Mouse (Mus musculus): Measurements from ENCODE around the gene Map2k5. TPM values are rescaled to one million over a fixed set of nuclear protein-coding genes. Genes with fewer than 3 reads are reported as not detected.

Gene Map2k5
- polyA plus RNA-seq, 1 experiment, result 27.7 TPM

DNA sequence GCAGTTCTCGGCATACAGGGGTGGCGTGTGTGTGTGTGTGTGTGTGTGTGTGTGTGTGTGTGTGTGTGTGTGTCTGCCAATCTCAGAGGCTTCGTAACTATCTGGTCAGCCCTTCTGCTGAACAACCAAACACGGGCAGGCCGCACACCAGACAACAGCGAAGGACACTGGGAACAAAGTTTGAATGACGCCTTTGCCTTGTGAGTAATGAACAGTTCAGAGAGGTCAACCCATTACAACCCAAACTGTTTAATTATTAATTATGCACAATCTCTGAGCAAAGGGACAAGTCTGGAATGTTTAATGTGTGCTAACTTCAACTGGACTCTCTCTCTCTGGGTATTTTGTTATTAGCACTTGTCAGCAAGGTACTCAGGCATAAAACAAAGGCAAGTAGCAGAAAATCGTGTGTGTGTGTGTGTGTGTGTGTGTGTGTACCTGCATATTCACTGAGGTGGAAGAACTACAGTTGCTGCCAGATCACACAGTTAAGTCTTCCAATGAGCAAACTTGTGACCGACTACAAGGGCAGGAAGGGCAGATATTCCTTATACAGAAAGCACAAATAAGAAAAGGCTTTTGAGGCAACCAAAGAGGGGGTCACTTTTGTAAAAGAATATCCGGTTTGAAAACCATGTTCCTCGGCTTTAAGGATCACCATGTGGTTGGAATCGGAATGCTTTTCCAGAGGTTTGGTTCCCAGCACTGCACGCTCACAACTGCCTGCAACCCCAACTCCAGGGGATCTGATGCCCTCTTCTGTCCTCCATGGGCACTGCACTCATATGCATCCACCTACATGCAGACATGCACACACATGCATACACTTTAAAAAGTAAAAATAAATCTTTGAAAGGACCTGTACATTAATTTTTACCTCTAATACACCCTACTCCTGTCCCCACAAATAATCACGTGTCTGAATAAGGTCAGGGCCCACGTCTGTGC, 176.1 kb downstream of the Map2k5 start:
- DNase-seq (ENCODE audit: low read depth in 1 of 2, low spot score in 2 of 2), result no peak
- no peak overlapping the region for H3K27ac ChIP-seq (ENCODE audit: insufficient read depth, low read length)

DNA sequence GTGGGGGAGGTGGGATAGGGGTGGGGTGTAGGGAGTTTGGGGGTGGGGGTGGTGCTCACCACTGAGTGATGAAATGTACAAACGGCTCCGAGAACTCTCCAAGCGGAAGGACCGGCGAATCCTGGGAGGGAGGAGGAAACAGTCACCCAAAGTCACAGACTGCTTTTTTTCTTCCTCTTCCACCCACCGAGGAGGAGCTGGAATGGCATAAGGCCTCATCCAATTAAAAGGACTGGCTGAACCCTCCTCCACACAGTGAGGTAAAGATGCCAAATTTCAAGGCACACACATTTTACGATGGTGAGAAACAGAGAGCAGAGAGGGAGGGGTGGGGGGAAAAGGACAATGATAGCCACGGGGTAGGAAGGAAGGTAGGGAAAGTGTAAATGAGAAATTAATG, 180.4 kb downstream of the Map2k5 start:
- no peaks in the 10 kb centered on the region for H3K27me3 ChIP-seq (ENCODE audit: control insufficient read depth, insufficient read depth, low read length)
- DNase-seq (ENCODE audit: low read depth in 1 of 2, low spot score in 2 of 2), result no peak
- no peaks in the 10 kb centered on the region for H3K4me1 ChIP-seq (ENCODE audit: control insufficient read depth, insufficient read depth, insufficient read length)
- no peak overlapping the region for H3K4me3 ChIP-seq (ENCODE audit: extremely low read depth, insufficient read depth, insufficient read length)
- H3K36me3 ChIP-seq (ENCODE audit: control insufficient read depth, insufficient read depth, low read length), result peaks cover 4% of the 10 kb centered on the region; the same call in 1 of the 2 replicates
- 90% methylated on average over 8 of the region's 8 CpGs for WGBS
- TF ChIP-seq CTCF (IDR thresholded peaks at IDR 0.05; ENCODE audit: extremely low read depth, insufficient read depth, insufficient read length, insufficient replicate concordance) (no peak), POLR2A (IDR thresholded peaks at IDR 0.05; ENCODE audit: low read depth, low read length) (no peak)
- no peak overlapping the region for H3K27ac ChIP-seq (ENCODE audit: insufficient read depth, low read length)

More for the DNA sequence above, 176.1 kb downstream of the Map2k5 start:
- Histone ChIP-seq H3K4me1 (ENCODE audit: control insufficient read depth, insufficient read depth, insufficient read length) (no peaks in the 10 kb centered on the region), H3K4me3 (ENCODE audit: extremely low read depth, insufficient read depth, insufficient read length) (no peak overlapping the region), H3K36me3 (ENCODE audit: control insufficient read depth, insufficient read depth, low read length) (peaks cover 1% of the 10 kb centered on the region; the same call in 1 of the 2 replicates), H3K27me3 (ENCODE audit: control insufficient read depth, insufficient read depth, low read length) (no peaks in the 10 kb centered on the region)
- TF ChIP-seq CTCF (IDR thresholded peaks at IDR 0.05; ENCODE audit: extremely low read depth, insufficient read depth, insufficient read length, insufficient replicate concordance), result no peak
- no peak for TF ChIP-seq POLR2A (IDR thresholded peaks at IDR 0.05; ENCODE audit: low read depth, low read length)
- 94% methylated on average over 15 of the region's 15 CpGs for WGBS

DNA sequence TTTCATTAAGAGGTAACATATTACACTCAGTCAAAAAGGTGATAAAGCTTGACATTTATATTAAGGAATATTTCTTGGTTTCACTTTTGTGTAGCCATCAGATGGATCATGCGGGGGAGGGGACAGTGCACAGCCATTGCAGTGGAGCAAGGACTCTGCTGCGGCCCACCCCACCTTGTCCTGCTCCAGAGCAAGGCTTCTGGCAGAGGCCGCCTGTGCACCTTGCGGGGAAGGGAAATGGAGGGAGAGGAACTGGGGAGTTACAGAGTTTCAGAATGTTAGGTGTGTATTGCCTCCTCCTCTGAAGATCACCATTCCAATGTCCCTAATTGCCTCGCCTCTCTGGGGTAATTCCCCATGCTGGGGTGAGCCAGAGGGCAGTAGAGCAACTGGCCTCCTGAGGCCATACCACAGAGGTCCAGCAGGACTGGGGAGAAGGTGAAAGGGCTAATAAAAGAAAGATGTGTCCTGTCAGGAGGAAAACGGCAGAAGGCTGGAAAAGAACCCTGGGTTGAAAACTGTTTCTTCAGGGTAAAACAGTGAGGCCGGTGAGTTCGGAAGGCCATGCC, 181.5 kb downstream of the Map2k5 start:
- Histone ChIP-seq H3K27me3 (ENCODE audit: control insufficient read depth, insufficient read depth, low read length) (no peaks in the 10 kb centered on the region), H3K4me3 (ENCODE audit: extremely low read depth, insufficient read depth, insufficient read length) (no peak overlapping the region), H3K4me1 (ENCODE audit: control insufficient read depth, insufficient read depth, insufficient read length) (no peaks in the 10 kb centered on the region), H3K27ac (ENCODE audit: insufficient read depth, low read length) (no peak overlapping the region), H3K36me3 (ENCODE audit: control insufficient read depth, insufficient read depth, low read length) (peaks cover 4% of the 10 kb centered on the region; the same call in 1 of the 2 replicates)
- WGBS, result 91% methylated on average over 8 of the region's 8 CpGs
- no peak for DNase-seq (ENCODE audit: low read depth in 1 of 2, low spot score in 2 of 2)
- TF ChIP-seq POLR2A (IDR thresholded peaks at IDR 0.05; ENCODE audit: low read depth, low read length), result no peak
- no peak for TF ChIP-seq CTCF (IDR thresholded peaks at IDR 0.05; ENCODE audit: extremely low read depth, insufficient read depth, insufficient read length, insufficient replicate concordance)

DNA sequence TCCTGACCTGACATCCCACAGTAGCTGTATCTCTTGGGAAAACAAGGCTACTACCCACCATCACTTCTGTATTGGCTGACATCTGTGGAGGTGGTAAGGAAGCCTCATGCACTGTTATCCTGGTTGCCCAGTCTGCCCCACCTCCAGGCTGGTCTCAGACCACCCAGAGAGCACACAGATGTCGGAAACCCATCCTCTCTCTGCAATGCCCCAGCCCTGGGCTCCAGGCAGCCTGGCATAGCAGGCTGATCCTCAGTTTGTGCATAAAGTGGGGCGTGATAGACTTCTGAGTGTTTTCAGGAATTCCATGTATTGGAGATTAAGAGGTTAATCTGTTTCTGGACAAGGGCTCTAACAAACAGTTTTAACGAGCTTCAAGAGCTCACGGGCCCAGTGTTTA, 182.2 kb downstream of the Map2k5 start:
- Histone ChIP-seq H3K36me3 (ENCODE audit: control insufficient read depth, insufficient read depth, low read length) (peaks cover 4% of the 10 kb centered on the region; the same call in 1 of the 2 replicates), H3K4me1 (ENCODE audit: control insufficient read depth, insufficient read depth, insufficient read length) (no peaks in the 10 kb centered on the region), H3K27me3 (ENCODE audit: control insufficient read depth, insufficient read depth, low read length) (no peaks in the 10 kb centered on the region), H3K27ac (ENCODE audit: insufficient read depth, low read length) (no peak overlapping the region), H3K4me3 (ENCODE audit: extremely low read depth, insufficient read depth, insufficient read length) (no peak overlapping the region)
- TF ChIP-seq POLR2A (IDR thresholded peaks at IDR 0.05; ENCODE audit: low read depth, low read length) (no peak), CTCF (IDR thresholded peaks at IDR 0.05; ENCODE audit: extremely low read depth, insufficient read depth, insufficient read length, insufficient replicate concordance) (no peak)
- WGBS, result 94% methylated on average over 4 of the region's 4 CpGs
- DNase-seq (ENCODE audit: low read depth in 1 of 2, low spot score in 2 of 2), result no peak

DNA sequence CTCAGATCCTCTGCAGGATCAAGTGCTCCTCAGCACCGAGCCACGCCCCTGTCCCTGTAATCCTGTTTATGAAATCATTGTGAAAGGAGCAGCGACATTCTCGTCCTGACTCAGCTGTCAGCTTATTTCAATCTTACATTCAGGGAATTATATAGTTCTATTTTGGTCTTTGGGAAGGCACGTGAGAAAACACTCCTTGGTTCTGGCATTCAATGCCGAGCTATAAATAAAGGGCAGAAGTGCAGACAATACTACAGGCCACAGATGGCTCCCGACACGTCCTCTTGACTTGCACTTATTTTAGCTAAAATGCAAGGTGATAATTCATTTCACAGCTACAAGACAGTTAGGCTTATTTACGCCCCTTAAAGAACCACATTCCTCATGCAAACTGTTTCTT, 182.9 kb downstream of the Map2k5 start:
- no peak overlapping the region for H3K27ac ChIP-seq (ENCODE audit: insufficient read depth, low read length)
- DNase-seq (ENCODE audit: low read depth in 1 of 2, low spot score in 2 of 2), result no peak
- H3K27me3 ChIP-seq (ENCODE audit: control insufficient read depth, insufficient read depth, low read length), result no peaks in the 10 kb centered on the region
- no peak overlapping the region for H3K4me3 ChIP-seq (ENCODE audit: extremely low read depth, insufficient read depth, insufficient read length)
- WGBS, result 92% methylated on average over 9 of the region's 9 CpGs
- H3K36me3 ChIP-seq (ENCODE audit: control insufficient read depth, insufficient read depth, low read length), result peaks cover 4% of the 10 kb centered on the region; the same call in 1 of the 2 replicates
- no peak for TF ChIP-seq CTCF (IDR thresholded peaks at IDR 0.05; ENCODE audit: extremely low read depth, insufficient read depth, insufficient read length, insufficient replicate concordance)
- no peak for TF ChIP-seq POLR2A (IDR thresholded peaks at IDR 0.05; ENCODE audit: low read depth, low read length)
- H3K4me1 ChIP-seq (ENCODE audit: control insufficient read depth, insufficient read depth, insufficient read length), result no peaks in the 10 kb centered on the region

DNA sequence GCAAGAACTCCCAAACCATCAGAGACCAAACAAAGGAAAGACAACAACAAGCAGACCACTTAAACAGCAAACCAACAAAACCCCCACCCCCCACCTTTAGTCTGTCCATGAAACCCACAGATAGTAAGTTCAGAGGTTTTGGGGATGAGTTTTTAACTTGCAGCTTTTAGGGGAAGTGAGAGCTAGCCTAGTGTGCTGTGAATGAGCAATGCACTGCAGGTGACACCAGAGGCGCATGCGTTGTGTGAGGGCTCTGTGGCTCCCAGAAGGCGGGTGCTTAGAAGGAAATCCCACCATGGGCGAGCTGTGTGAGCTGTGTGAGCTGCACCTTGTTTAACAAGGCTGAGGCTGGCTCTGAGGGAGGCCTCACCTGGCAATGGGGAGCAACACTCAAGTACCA, 184.9 kb downstream of the Map2k5 start:
- no peak for DNase-seq (ENCODE audit: low read depth in 1 of 2, low spot score in 2 of 2)
- WGBS, result 72% methylated on average over 4 of the region's 4 CpGs
- Histone ChIP-seq H3K4me1 (ENCODE audit: control insufficient read depth, insufficient read depth, insufficient read length) (no peaks in the 10 kb centered on the region), H3K27ac (ENCODE audit: insufficient read depth, low read length) (no peak overlapping the region), H3K36me3 (ENCODE audit: control insufficient read depth, insufficient read depth, low read length) (peaks cover 6% of the 10 kb centered on the region; the same call in 1 of the 2 replicates), H3K27me3 (ENCODE audit: control insufficient read depth, insufficient read depth, low read length) (no peaks in the 10 kb centered on the region), H3K4me3 (ENCODE audit: extremely low read depth, insufficient read depth, insufficient read length) (no peak overlapping the region)
- TF ChIP-seq CTCF (IDR thresholded peaks at IDR 0.05; ENCODE audit: extremely low read depth, insufficient read depth, insufficient read length, insufficient replicate concordance) (no peak), POLR2A (IDR thresholded peaks at IDR 0.05; ENCODE audit: low read depth, low read length) (no peak)
